Mouse (Mus musculus) urinary bladder, postnatal 0 days (tissue): Measurements from ENCODE around the gene Irf2bp2. TPM values are rescaled to one million over a fixed set of nuclear protein-coding genes. Genes with fewer than 3 reads are reported as not detected.

Experiments used
- polyA plus RNA-seq: library from polyadenylated mRNA; unstranded; fragments of >200 nt; fragmentation: Nextera tagmentation; extraction: Ambion mirVana; gene quantifications from 2 replicates; pipeline ENCODE4 v1.2.1, GENCODE M21; 2015

The Irf2bp2 gene
- polyA plus RNA-seq: 7.0 and 7.3 TPM in 2 replicates

DNA sequence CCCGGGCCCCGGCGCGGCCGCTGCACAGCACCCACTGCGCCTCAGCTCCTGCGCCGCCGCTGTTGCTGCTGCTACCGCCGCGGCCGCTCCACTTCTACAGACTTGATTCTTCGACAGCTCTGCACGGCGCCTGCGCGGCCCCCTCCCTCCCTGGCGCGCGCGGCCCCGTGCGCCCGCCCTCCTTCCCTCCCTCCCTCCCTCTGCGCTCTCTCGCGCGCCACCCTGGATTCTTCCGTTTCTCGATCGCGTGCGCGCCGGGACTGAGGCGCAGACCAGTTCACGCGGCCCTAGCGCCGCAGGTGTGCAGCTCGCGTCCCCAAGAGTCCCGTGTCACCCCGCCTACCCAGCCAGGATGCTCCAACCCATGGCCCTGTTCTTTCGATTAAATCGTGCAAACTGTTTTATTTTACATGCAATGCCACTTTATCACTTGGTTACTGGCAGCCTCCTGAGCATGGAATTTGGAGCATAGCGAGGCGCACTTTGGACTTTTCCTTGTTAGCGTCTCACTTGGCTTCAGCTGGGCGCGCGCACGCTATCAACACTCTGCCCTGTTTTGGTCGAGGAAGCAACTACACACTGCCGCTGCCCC, at the start of gene Irf2bp2:
Irf2bp2 (minus strand) TSS at position 98 of the 592 bp plus-strand sequence.

Other genes with a start within 250 kb of the Irf2bp2 start
- 45.1 and 46.9 TPM in 2 replicates for gene Coa6, start 171.5 kb downstream of the Irf2bp2 start, polyA plus RNA-seq
- gene Tarbp1, start 118.9 kb downstream of the Irf2bp2 start, polyA plus RNA-seq: 0.80 and 0.88 TPM in 2 replicates